Mouse (Mus musculus): ENCODE data around the gene Krtap9-5. TPM values are rescaled to one million over a fixed set of nuclear protein-coding genes. Genes with fewer than 3 reads are reported as not detected.

The Krtap9-5 gene
- not detected in 2 replicates for polyA plus RNA-seq (2015; fragmentation: Nextera tagmentation; extraction: Ambion mirVana)

DNA sequence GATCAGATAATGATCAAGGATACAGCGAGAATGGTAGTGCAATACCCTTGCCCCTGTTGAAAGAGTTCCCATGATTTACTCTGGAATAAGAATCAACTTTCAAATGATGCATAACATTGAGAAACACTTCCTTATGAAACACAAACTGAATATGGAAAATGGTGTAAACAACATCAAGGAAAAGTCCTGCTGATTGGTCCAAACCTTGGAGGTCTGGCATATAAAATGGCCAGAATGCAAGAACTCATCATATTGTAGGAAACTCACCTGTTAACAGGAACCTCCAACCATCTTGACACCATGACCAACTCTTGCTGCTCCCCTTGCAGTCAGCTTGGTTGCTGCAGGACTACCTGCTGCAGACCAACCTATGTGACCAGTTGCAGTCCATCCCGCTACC is at the start of gene Krtap9-5:
TSS of gene Krtap9-5 (plus strand) at position 301 of the 400 bp plus-strand sequence.
- WGBS, result 89% methylated on average over 2 of the region's 2 CpGs
- no peak within 1 kb of the TSS for H3K4me3 ChIP-seq (replicated peaks)
- H3K9me3 ChIP-seq (replicated peaks), result no peaks in the 10 kb centered on the region
- H3K4me2 ChIP-seq, result no peak within 1 kb of the TSS
- no peaks in the 10 kb centered on the region for H3K27me3 ChIP-seq
- H3K9ac ChIP-seq, result no peak within 1 kb of the TSS
- no peaks in the 10 kb centered on the region for H3K4me1 ChIP-seq
- H3K27ac ChIP-seq, result no peak within 1 kb of the TSS
- ATAC-seq (replicated peaks; ENCODE audit: low FRiP score), result no peak
- no peaks in the 10 kb centered on the region for H3K36me3 ChIP-seq

DNA sequence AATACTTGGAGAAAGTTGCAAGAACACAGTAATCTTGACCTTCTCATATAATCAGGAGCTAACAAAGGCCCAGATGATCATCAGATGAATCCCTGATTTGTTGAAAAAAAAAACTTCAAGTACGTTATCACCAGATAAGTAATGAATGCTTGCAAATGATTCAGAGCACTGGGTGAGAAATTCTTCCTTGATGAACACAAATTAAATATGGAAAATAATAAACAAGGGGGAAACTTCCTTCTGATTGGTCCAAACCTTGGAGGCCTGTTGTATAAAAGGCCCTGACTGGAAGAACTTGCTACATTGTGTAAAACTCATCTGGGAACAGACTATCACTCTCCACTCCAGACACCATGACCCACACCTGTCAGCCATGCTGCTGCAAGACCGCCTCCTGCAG is 40.7 kb upstream of the Krtap9-5 start, which contains the start of gene Krtap31-1:
TSS of gene Krtap31-1 (plus strand) at position 301 of the 400 bp plus-strand sequence.
- Histone ChIP-seq H3K9me3 (replicated peaks) (no peaks in the 10 kb centered on the region), H3K27ac (no peak within 1 kb of the TSS), H3K4me3 (replicated peaks) (no peak within 1 kb of the TSS), H3K4me2 (no peak within 1 kb of the TSS), H3K4me1 (no peaks in the 10 kb centered on the region), H3K36me3 (no peaks in the 10 kb centered on the region), H3K9ac (no peak within 1 kb of the TSS), H3K27me3 (no peaks in the 10 kb centered on the region)
- 91% methylated on average over 2 of the region's 2 CpGs for WGBS
- no peak for ATAC-seq (replicated peaks; ENCODE audit: low FRiP score)

DNA sequence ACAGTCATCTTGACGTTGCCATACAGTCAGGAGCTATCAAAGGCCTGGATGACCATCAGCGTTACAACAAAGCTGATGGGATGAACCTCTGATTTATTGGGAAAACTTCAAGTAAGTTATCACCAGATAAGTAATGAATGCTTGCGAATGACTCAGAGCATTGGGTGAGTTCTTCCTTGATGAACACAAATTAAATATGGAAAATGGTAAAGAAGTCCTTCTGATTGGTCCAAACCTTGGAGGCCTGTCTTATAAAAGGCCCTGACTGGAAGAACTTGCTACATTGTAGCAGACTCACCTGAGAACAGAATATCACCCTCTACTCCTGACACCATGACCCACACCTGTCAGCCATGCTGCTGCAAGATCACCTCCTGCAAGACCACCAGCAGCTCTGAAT is 33.8 kb upstream of the Krtap9-5 start, which contains the start of gene Gm11565:
TSS of gene Gm11565 (plus strand) at position 301 of the 400 bp plus-strand sequence.
- no peak for ATAC-seq (replicated peaks; ENCODE audit: low FRiP score)
- Histone ChIP-seq H3K36me3 (no peaks in the 10 kb centered on the region), H3K27ac (no peak within 1 kb of the TSS), H3K4me1 (no peaks in the 10 kb centered on the region), H3K4me2 (no peak within 1 kb of the TSS), H3K9me3 (replicated peaks) (no peaks in the 10 kb centered on the region), H3K27me3 (no peaks in the 10 kb centered on the region), H3K4me3 (replicated peaks) (no peak within 1 kb of the TSS), H3K9ac (no peak within 1 kb of the TSS)
- WGBS, result 90% methylated on average over 3 of the region's 3 CpGs

DNA sequence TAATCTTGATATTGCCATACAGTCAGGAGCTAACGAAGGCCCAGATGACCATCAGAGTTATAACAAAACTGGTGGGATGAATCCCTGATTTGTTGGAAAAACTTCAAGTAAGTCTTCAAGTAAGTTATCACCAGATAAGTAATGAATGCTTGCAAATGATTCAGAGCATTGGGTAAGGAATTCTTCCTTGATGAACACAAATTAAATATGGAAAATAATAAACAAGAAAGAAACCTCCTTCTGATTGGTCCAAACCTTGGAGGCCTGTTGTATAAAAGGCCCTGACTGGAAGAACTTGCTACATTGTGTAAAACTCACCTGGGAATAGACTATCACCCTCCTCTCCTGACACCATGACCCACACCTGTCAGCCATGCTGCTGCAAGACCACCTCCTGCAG is 12.3 kb upstream of the Krtap9-5 start, which contains the start of gene Krtap31-2:
TSS of gene Krtap31-2 (plus strand) at position 301 of the 400 bp plus-strand sequence.
- H3K9me3 ChIP-seq (replicated peaks), result no peaks in the 10 kb centered on the region
- H3K27ac ChIP-seq, result no peak within 1 kb of the TSS
- no peak within 1 kb of the TSS for H3K4me3 ChIP-seq (replicated peaks)
- H3K4me1 ChIP-seq, result no peaks in the 10 kb centered on the region
- H3K27me3 ChIP-seq, result no peaks in the 10 kb centered on the region
- 83% methylated on average over 1 of the region's 1 CpGs for WGBS
- H3K9ac ChIP-seq, result no peak within 1 kb of the TSS
- no peaks in the 10 kb centered on the region for H3K36me3 ChIP-seq
- no peak for ATAC-seq (replicated peaks; ENCODE audit: low FRiP score)
- H3K4me2 ChIP-seq, result no peak within 1 kb of the TSS

DNA sequence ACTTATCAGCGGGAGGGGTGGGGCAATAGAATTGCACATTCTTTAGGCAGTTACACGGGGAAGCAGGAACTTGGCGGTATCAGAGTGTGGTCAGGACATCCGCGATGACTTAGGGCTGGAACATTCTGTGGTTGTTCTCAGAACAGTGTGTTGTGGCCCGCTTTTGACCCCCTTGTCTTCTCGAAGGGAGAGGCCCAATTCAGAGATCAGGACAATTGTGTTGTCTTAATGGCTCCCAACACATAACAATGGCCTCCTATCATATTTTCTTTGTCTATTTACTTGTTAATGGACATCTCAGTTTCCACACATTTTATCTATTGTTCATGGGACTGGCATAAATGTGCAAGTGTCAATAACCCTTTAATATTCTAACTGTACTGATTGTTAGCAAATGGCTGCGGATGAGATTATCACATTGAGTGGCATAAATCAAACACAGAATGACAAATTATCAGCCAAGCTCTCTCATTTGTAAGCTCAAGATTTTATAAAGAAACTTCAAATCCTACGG is 10.5 kb upstream of the Krtap9-5 start:
- H3K36me3 ChIP-seq, result no peaks in the 10 kb centered on the region
- no peaks in the 10 kb centered on the region for H3K27me3 ChIP-seq
- no peaks in the 10 kb centered on the region for H3K9me3 ChIP-seq (replicated peaks)
- 83% methylated on average over 9 of the region's 9 CpGs for WGBS
- H3K4me1 ChIP-seq, result no peaks in the 10 kb centered on the region
- no peak overlapping the region for H3K27ac ChIP-seq
- H3K4me3 ChIP-seq (replicated peaks), result no peak overlapping the region
- ATAC-seq (replicated peaks; ENCODE audit: low FRiP score), result no peak
- H3K4me2 ChIP-seq, result no peak overlapping the region
- H3K9ac ChIP-seq, result no peak overlapping the region

DNA sequence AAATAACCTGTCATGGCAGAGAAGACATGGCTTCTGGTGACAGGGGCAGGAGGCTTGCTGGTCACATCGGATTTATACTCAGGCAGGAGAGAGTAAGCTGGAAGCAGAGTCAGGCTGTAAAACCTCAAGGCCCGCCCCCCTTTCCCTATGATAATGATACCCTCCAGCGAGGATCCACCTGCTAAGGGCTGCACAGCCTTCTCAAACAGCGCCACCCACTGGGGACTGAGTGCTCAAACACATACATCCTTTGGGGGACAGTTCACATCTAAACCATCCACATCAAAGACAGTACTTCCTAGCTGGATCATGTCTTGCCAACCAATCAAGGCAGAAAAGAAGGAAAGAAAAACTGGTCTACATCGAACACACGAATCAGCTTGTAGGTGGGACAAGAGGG is 15.9 kb downstream of the Krtap9-5 start:
- Histone ChIP-seq H3K27me3 (no peaks in the 10 kb centered on the region), H3K36me3 (no peaks in the 10 kb centered on the region), H3K9ac (no peak overlapping the region), H3K4me2 (no peak overlapping the region), H3K4me1 (no peaks in the 10 kb centered on the region), H3K4me3 (replicated peaks) (no peak overlapping the region), H3K9me3 (replicated peaks) (no peaks in the 10 kb centered on the region), H3K27ac (no peak overlapping the region)
- ATAC-seq (replicated peaks; ENCODE audit: low FRiP score), result no peak
- WGBS, result 33% methylated on average over 6 of the region's 6 CpGs

DNA sequence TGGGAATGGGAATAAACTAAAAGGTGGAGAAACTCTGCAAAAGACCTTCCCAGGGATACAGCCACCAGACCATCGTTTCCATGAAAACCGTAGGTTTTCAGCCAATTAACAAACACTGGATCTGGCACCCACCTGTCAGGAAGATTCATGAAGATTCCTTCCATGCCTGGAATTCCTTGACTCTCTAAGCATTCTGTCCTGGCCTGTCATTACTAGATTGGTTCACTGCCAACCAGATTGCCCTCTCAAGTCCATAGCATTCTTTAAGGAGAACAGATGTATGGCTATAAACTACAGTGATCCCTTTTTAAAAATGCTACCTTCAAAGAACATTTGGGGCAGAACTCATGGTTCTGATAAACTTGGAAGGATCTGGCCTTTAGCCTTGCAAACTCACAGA is 17.7 kb downstream of the Krtap9-5 start:
- Histone ChIP-seq H3K9me3 (replicated peaks) (no peaks in the 10 kb centered on the region), H3K4me3 (replicated peaks) (no peak overlapping the region), H3K36me3 (no peaks in the 10 kb centered on the region), H3K4me2 (no peak overlapping the region), H3K4me1 (no peaks in the 10 kb centered on the region), H3K9ac (no peak overlapping the region), H3K27me3 (no peaks in the 10 kb centered on the region), H3K27ac (no peak overlapping the region)
- WGBS, result 50% methylated on average over 2 of the region's 2 CpGs
- no peak for ATAC-seq (replicated peaks; ENCODE audit: low FRiP score)

DNA sequence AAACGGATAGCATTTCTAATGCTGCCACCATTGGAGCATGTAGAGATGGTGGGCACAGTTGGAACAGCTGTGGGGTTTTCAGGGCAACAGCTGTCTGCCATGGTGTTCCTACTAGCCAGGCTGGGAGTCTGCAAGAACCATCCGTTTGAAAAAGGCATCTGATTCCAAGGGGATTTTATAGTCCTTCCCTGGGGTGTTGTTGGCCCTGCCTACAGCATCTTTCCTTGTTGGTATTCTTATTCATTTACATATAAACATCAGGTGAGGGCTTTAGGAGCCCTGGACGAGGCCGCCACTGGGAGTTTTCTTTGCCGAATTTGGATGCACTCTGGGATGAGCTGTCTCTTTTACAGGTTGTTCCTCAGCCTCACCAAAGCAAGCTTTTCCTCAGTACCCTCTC is 30.7 kb downstream of the Krtap9-5 start, which contains the start of gene Krtap29-1:
TSS of gene Krtap29-1 (minus strand) at position 101 of the 400 bp plus-strand sequence.
- Histone ChIP-seq H3K4me1 (no peaks in the 10 kb centered on the region), H3K9me3 (replicated peaks) (no peaks in the 10 kb centered on the region), H3K4me3 (replicated peaks) (no peak within 1 kb of the TSS), H3K36me3 (no peaks in the 10 kb centered on the region), H3K27ac (no peak within 1 kb of the TSS), H3K4me2 (no peak within 1 kb of the TSS), H3K9ac (no peak within 1 kb of the TSS), H3K27me3 (no peaks in the 10 kb centered on the region)
- WGBS, result 66% methylated on average over 5 of the region's 5 CpGs
- ATAC-seq (replicated peaks; ENCODE audit: low FRiP score), result no peak

DNA sequence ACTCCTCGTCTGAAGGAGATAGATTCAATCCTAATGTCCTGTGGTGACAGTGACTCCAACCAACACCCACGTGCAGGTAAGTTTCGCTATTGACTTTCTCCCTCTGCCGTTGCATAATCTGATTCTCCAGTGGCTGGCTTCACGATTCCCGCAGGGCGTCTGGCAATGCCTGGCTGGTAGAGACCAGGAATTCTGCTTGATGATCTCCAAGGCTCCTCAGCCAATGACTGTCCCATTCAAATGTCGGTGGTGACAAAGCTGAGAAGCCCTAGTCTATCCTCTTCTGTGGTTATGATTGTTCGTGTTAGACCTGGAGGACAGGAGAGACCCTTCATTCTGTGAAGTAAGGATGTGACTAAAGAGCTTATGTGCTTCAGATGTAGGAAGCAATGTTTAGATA is 34.5 kb downstream of the Krtap9-5 start:
- 0 out of 2 replicates have a peak, but pooled peaks cover 5% of the 10 kb centered on the region for H3K27me3 ChIP-seq
- no peak overlapping the region for H3K4me2 ChIP-seq
- H3K27ac ChIP-seq, result no peak overlapping the region
- no peak overlapping the region for H3K9ac ChIP-seq
- no peak overlapping the region for H3K4me3 ChIP-seq (replicated peaks)
- H3K9me3 ChIP-seq (replicated peaks), result no peaks in the 10 kb centered on the region
- WGBS, result 85% methylated on average over 9 of the region's 9 CpGs
- ATAC-seq (replicated peaks; ENCODE audit: low FRiP score), result no peak
- no peaks in the 10 kb centered on the region for H3K36me3 ChIP-seq
- no peaks in the 10 kb centered on the region for H3K4me1 ChIP-seq

DNA sequence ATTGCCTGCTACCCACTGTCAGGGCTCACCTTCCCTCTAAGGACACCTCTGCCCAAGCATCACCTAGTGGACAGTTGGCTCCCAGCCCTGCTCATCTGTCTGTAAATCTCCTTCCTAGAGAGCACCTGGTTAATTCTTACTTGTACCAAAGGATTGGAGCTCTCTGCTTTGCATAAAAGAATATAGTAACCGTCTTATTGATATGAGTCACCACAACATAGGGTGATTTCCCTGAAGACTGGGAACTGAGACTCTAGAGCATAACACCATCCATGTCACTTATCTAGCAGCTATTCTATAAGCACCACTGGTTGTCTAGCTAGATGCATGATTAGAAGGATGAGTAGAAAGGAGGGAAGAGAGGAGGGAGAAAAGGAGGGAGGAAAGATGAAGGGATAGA is 35.2 kb downstream of the Krtap9-5 start:
- no peaks in the 10 kb centered on the region for H3K4me1 ChIP-seq
- H3K36me3 ChIP-seq, result no peaks in the 10 kb centered on the region
- H3K9me3 ChIP-seq (replicated peaks), result no peaks in the 10 kb centered on the region
- no peak overlapping the region for H3K4me3 ChIP-seq (replicated peaks)
- no peak for ATAC-seq (replicated peaks; ENCODE audit: low FRiP score)
- 0 out of 2 replicates have a peak, but pooled peaks cover 5% of the 10 kb centered on the region for H3K27me3 ChIP-seq
- H3K9ac ChIP-seq, result no peak overlapping the region
- 86% methylated on average over 1 of the region's 1 CpGs for WGBS
- H3K27ac ChIP-seq, result no peak overlapping the region
- no peak overlapping the region for H3K4me2 ChIP-seq

DNA sequence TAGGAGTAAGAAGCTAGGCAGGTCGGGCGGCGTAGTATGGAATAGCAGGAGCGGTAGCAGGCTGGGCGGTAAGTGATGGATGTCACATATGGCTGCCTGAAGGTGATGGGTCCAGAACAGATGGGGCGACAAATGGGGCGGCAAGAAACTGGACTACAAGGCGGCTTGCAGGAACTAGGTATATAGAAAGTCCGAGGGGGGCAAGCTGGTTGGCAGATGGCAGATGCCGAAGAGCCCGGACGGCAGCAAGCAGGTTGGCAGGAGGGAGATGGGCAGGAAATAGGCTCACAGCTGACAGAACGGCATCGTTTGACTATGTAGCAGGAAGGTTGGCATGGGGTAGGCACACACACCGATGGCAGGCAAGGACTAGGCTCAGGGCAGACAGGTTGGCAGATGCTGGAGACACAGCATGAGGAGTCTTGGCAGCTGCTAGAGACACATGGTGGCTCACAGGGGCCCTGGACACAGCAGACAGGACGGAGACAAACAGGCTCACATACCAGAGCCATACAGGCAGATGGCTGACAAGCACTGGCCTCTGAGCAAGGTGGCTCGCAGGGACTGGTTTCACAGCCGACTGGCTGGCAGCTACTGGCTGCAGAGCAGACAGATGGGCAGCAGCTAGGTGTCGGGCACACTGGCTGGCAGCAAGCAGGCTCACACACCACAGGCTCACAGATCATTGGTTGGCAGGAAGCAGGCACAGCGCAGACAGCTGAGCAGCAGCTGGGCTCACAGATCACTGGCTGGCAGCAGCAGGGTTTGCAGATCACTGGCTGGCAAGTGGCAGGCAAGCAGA is 37.2 kb downstream of the Krtap9-5 start:
- H3K9me3 ChIP-seq (replicated peaks), result no peaks in the 10 kb centered on the region

DNA sequence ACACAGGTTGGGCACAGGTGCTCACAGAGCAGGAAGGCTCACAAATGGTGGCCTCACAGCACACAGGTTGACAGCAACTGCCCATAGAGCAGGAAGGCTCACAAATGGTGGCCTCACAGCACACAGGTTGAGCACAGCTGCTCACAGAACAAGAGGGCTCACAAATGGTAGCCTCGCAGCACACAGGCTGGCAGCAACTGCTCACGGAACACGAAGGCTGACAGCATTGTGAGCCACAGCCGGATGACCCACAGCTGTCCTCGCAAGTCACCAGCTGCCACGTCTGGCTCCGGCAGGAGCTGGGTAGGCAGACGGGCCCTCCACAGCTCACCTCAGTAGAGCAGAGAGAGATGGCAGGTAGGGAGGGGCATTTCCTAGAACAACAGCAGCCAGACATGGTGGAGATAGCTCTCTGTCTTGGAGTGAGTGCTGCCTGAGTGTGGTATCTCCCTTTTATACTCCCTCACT is 37.9 kb downstream of the Krtap9-5 start, which contains the start of gene Krtap16-1:
TSS of gene Krtap16-1 (minus strand) at position 418 of the 468 bp plus-strand sequence.
- Histone ChIP-seq H3K9ac (no peak within 1 kb of the TSS), H3K4me3 (replicated peaks) (no peak within 1 kb of the TSS), H3K9me3 (replicated peaks) (no peaks in the 10 kb centered on the region), H3K36me3 (no peaks in the 10 kb centered on the region), H3K4me1 (no peaks in the 10 kb centered on the region), H3K27me3 (0 out of 2 replicates have a peak, but pooled peaks cover 5% of the 10 kb centered on the region), H3K4me2 (no peak within 1 kb of the TSS), H3K27ac (no peak within 1 kb of the TSS)
- no peak for ATAC-seq (replicated peaks; ENCODE audit: low FRiP score)
- WGBS, result 62% methylated on average over 8 of the region's 8 CpGs

More for the DNA sequence above, 37.2 kb downstream of the Krtap9-5 start:
- no peak overlapping the region for H3K4me3 ChIP-seq (replicated peaks)
- WGBS, result 74% methylated on average over 20 of the region's 20 CpGs
- H3K36me3 ChIP-seq, result no peaks in the 10 kb centered on the region
- H3K4me1 ChIP-seq, result no peaks in the 10 kb centered on the region
- no peak overlapping the region for H3K27ac ChIP-seq
- no peak for ATAC-seq (replicated peaks; ENCODE audit: low FRiP score)
- H3K4me2 ChIP-seq, result no peak overlapping the region
- H3K9ac ChIP-seq, result no peak overlapping the region
- H3K27me3 ChIP-seq, result 0 out of 2 replicates have a peak, but pooled peaks cover 5% of the 10 kb centered on the region
